Mouse (Mus musculus) CD4-positive helper T cell, adult 2 months (primary cell): Measurements from ENCODE around the gene Tex45.

Source experiments
- DNase-seq: peaks from one replicate; pipeline ENCODE4 v3.0.0-alpha.2; 2012; ENCODE audit warnings: low read depth, missing footprints, low spot score

Gene Tex45

GRCm38 (mm10) chr8:3470562-3470961, at the start of gene Tex45:
TSS of gene Tex45 (plus strand) at chr8:3470862.
- no peak for DNase-seq

GRCm38 (mm10) chr8:3421507-3421906, 49.2 kb upstream of the Tex45 start:
- no peak for DNase-seq

DNA sequence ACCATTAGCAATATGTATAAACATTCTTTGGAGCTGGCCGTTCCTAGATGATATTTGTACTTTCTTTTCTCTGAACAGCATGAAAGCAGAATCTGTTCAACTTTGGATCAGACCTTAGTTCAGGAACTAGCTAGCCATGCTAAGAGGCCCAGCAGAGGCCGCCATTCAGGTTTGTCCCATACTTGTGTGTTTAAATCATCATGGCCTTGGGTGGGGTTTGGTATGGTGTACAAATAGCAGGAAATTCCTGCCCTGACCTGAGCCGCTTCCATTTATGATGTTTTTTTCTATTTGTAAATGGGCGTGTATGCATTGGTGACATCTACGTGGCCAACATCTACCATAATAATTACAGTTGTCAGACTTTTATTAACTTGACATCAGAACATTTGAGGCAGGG, 45.4 kb upstream of the Tex45 start:
- no peak for DNase-seq

GRCm38 (mm10) chr8:3426211-3426610, 44.5 kb upstream of the Tex45 start:
- DNase-seq = no peak

- DNase-seq = no peak
These were observed 42.2 kb upstream of the Tex45 start for GRCm38 (mm10) chr8:3428426-3428825.

DNA sequence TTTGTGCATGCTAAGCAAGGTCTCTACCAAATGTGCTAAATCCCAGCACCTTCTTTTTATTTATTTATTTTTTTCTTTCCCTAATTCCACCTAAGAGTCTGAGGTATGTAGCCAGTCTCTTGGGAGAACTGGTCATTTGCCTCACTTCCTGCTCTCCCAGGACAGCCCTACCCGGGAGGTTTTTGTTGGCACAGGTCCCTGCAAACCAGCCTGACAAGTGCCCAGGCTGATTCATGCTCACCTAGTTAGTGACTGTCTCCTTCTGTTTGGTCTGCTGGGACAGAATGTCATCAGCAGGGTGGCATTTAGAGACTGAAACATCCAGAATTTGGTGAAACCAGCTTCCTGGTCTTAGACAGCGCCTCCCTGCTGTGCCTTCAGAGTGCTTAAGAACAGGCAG, 40.7 kb upstream of the Tex45 start:
- DNase-seq = no peak

GRCm38 (mm10) chr8:3431113-3431512, 39.5 kb upstream of the Tex45 start:
- DNase-seq = no peak

DNA sequence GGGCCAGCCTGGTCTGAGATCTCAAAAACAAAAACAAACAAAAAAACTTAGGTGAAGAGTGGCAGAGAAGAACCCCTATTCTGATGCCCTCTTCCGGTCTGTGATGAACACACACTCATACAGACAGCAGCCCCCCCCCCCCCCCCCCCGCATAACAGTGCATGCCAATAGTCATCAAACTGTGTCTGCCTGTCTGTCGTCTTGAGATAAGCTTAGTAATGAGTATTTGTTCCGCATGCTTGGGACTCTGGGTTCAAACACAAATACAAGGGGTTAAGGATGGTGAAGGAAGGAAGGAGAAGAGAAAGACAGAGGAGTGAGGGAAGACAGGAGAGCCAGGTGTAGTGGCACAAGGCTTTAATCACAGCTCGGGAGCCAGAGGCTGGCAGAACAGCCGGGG, 34.2 kb upstream of the Tex45 start:
- no peak for DNase-seq

DNA sequence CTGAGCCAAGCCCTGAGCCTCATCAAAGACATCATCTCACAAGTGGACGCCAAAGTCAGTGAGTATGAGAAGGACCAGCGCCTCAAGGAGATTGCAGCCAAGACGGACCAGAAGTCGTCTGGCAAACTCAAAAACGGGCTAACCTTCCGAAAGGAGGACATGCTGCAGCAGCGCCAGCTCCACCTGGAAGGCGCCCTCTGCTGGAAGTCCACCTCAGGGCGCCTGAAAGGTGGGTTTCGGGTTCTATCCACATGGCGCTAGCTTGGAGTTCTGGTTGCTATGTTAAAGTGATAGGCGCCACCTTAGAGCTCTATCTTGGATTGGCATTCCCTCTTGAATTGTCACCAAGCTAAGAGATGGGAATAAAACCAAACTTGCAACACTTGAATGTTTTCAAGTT, 31.2 kb upstream of the Tex45 start:
- DNase-seq = no peak

GRCm38 (mm10) chr8:3449226-3449625, 21.4 kb upstream of the Tex45 start:
- DNase-seq = no peak

GRCm38 (mm10) chr8:3450670-3451069, 20.0 kb upstream of the Tex45 start:
- peak; percentile 52 for DNase-seq

DNA sequence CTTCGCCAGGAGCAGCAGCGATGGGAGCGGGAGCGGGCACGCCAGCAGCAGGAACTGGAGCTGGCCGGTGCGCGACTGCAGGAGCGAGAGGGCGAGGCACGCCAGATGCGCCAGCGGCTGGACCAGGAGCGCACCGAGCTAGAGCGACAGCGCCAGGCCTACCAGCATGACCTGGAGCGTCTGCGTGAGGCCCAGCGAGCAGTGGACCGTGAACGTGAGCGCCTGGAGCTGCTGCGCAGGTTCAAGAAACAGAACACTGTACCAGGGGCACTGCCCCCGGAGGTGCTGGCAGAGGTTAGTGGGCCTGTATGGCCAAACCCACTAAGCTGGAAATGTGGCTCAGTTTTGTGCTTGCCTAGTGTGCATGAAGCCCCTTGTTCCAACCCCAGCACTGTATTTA, 18.7 kb upstream of the Tex45 start:
- DNase-seq = no peak

DNA sequence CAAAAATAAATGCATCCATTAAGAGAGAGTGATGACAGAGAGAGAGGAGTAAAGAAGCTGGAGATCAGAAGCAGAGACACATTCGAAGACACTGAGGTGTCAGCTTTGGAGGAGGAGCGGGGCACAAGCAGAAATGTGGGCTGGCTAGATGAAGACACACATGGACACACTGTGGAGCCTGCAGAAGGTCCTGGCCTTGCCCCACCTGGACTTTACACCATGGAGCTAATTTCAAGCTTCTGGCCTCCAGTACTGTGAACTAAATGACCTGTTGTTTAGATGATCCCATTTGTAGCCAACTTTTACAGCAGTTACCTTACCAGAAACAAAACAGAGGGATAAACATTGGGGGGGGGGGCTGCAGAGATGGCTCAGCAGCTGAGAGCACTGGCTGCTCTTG, 7.4 kb upstream of the Tex45 start:
- DNase-seq = no peak

DNA sequence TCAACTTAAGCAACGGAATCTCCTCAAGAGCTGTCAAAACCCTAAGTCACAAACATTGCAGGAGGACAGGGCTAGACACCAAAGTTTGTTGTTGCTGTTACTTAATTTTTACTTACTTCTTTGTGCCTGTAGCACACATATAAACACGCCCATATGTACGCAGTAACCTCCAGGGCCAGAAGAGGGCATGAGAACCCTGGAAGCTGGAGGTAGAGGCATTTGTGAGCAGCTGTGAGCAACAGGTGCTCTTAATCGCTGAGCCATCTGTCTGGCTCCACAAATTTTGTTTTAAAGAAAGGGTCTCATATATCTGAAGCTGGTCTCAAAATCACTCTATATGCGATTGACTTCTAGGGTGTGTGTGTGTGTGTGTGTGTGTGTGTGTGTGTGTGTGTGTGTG, 6.4 kb upstream of the Tex45 start:
- peak; percentile 59 for DNase-seq

DNA sequence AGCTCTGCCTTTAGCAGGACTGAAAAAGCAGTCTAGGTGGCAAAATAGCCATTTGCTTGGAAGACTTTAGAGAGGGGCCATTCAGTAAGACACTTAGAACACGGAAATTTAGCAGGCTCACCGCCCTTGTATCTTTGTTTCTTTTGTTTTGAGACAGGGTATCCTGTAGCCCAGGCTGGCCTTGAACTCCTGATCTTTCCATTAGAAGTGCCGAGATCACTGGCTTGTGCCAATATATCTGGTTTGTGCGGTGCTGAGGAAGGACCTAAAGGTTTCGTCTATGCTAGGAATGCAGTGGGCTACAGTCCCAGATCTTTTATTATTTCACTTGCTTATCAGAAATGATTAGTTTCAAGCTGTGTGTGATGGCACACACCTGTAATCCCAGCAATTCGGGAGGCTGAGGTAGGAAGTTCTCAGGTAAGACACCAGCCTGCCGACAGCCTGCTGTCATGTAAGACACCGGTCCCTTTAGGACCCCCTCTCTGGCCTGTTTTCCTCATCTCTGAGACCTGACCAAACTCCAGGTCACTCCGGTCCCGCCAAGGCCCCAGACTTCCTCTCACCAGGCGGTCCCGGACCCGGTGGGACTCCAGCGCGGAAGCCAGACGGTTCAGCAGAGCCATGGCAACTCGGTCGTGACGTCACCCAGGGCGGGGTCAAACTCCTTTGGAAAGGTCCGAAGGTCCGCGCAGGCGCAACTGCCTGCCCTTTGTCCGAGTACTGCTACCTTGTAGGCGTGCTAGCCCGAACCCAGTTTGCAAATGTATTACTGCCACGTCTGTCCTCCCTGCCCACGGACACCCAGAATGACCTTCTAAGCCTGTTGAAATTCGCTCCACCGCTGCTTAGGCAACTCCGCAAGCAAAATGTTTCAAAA, 3.4 kb upstream of the Tex45 start, which contains the start of gene Pex11g:
Pex11g (minus strand) TSS at position 675 of the 880 bp plus-strand sequence.
- DNase-seq = peak; percentile 85

DNA sequence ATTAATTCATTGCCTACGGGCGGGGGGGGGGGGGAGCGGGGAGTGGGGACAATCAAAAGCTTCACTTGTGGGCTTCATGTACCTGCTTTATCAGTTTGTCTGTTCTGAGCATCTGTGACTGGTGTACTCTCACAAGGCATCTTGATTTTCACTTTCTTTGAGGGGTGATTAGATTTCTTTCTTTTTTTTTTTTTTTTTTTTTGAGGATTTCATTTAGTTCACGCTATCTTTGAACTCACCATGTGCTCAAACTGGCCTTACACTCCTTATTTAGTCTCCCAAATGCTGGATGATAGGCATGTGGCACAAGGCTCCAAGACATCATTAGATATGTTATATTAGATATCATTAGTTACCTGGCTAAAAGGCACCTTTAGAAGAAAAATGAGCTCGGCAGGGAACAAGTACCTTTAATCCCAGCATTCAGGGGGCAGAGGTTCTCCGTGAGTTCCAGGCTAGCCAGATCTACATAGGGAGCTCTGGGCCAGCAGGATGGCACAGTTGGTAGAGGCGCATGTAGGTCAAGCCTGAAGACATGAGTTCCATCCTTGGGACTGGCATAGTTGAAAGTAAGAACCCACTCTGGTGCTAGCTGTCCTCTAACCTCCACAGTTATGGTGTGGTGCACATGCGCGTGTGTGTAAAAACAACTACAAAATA, 2.6 kb upstream of the Tex45 start:
- DNase-seq = no peak

DNA sequence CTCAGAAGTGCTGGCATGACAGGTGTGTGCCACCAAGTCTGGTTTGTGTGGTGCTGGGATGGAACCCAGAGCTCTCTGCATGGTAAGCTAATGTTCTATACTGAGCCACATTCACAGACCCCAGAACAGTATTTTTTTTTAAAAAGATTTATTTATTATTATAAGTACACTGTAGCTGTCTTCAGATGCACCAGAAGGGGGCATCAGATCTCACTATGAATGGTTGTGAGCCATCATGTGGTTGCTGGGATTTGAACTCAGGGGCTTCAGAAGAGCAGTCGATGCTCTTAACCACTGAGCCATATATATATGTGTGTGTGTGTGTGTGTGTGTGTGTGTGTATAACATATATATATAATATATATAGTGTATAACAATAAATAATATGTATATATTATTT, 1.8 kb upstream of the Tex45 start:
- no peak for DNase-seq

DNA sequence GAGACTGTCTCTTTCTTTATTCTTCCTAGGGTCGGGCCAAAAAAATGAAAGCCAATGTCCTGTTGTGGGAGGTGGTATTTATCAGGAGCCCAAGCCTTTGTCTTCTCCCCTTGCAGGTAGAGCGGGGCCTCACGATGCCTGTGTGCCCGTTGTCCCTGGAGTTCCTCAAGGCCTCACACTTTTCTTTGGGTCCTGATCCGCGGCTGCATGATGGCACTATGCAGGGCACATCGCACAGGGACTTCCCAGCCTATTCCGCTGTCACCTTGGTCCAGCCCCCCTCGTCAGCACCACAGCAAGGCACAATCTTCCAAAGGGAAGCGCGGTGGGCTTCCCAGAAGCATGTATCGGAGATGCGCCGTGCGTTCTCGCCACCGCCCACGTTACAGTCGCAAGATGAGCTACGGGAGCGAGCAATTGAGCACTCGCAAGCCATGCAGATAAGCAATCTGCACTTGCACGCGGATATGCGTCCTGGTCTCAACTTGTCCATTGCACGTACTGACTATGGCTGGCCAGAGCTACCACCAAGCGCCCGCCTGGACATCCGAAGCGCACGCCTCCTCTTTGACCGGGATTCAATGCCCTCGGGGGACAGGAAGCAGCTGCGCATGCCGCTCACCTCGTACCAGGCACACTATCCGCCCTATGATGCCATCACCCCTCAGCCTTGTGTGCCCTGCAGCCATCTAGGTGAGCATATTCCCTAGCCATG, 5.2 kb downstream of the Tex45 start:
- no peak for DNase-seq

GRCm38 (mm10) chr8:3480221-3480785, 9.6 kb downstream of the Tex45 start:
- DNase-seq = no peak

- no peak for DNase-seq
These were observed 10.9 kb downstream of the Tex45 start for GRCm38 (mm10) chr8:3481605-3482004.

DNA sequence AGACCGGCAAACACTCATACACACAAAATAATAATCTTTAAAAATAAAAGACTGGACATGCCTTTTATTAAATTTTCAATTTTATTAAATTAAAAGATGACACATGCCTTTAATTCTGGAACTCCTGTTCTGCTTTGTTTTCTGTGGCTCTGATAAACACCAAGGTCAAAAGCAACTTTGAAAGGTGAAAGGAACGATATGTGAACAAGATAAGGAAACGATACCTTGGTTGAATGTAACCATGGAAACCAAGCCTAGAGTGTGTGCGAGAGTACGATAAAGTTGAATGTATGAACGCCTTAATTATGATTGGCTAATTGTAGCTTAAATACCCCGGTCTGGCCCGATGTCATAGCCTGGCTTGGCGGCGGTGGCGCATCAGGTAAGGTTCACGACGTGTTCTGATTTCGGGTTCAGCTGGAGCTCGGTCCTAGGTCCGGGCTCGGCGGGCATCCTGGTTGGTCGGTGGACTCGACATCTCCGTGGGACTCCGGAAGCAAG, 11.6 kb downstream of the Tex45 start:
- DNase-seq = no peak

DNA sequence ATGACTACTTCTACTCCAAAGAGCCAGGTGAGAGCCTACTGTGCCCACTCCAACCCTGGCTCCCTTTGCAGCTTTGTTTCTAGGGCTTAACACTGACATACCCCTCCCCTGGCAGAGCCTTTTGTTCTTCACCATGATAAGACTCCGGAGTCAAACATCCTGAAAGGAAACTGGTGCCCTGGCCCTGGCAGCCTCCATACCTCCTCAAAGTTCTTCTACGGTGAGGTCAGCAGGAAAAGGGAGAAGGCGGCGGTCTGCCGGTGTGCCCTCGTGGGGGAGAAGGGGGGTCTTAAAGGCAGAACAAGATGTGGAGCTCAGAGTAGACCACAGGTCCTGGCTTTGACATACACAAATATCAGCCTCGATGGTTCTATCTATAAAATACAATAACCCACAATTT, 12.9 kb downstream of the Tex45 start:
- no peak for DNase-seq
